Mouse (Mus musculus): Measurements from ENCODE around the gene Prss48. TPM values are rescaled to one million over a fixed set of nuclear protein-coding genes. Genes with fewer than 3 reads are reported as not detected.

Prss48 gene
- total RNA-seq (2014; fragmentation: Nextera tagmentation) (not detected in 2 replicates), total RNA-seq (2017) (not detected in 2 replicates)

DNA sequence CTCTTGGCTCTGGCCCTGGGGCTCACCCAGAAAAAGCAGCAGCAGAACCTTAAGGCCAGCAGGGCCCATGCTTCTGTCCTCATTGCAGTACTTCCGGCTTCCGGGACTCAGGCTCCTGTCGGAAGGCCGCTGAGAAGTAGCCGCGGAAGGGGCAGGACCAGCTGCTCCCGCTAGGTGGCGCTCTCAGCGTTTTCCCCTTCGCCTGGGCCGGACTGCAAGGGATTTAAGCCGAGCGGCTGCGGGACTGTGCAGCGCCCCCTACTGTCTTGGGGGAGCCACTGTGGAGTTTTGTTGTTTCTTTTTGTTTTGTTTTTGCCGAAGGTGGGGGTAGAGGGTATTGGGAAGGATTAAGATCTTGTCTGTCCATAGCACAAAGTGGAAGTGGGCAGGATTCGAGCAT lies at the start of gene Prss48:
Prss48 (minus strand) TSS at position 69 of the 400 bp plus-strand sequence.
- ATAC-seq (replicated peaks; ENCODE audit: poor library complexity, severe bottlenecking): no peak

DNA sequence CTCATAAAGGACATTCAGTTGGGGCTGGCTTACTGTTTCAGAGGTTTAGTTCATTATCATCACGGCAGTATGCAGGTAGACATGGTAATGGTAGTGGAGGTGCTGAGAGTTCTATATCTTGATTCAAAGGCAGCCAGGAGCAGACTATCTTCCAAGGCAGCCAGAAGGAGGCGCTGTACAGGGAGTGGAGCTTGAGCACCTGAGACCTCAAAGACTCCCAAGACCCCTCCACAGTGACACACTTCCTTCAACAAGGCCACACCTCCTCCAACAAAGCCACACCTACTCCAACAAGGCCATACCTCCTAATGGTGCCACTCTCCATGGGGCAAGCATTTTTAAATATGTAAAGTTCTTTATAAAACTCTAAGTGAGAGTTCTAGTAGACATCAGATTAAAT lies 46.8 kb upstream of the Prss48 start:
- ATAC-seq (replicated peaks; ENCODE audit: poor library complexity, severe bottlenecking): no peak

DNA sequence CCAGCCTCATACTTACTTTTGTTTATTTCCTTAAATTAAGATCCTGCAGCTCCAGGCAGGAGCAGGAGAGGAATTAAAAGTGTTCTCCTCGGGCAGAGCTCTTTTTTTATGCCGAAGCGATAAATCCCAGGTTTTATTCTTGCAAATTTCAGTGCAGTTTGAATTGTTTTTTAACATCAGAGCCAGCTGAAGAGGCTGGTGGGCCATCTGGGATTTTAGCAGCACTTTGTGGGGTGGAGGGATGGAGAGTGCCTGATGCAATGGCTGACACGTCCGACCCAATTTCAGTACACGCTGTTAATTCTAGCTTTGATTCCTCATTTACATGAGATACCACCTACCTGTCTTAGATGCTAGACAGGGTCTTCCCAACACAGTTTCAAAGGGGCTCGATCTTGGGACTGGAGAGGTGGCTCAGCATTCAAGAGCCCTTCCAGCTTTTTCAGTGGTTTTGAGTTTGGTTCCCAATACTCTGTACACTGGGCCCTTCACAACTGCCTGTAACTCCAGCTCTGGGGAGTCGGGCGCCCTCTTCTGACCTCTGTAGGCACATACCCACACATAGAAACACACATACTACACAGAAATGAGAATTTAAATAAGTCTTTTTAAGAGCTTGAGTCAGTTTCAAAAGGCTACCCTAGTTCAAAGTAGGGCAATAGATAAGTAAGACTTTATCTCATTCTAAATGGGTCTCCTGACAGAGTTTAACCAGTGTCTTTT lies 45.6 kb upstream of the Prss48 start:
- no peak for ATAC-seq (replicated peaks; ENCODE audit: poor library complexity, severe bottlenecking)

DNA sequence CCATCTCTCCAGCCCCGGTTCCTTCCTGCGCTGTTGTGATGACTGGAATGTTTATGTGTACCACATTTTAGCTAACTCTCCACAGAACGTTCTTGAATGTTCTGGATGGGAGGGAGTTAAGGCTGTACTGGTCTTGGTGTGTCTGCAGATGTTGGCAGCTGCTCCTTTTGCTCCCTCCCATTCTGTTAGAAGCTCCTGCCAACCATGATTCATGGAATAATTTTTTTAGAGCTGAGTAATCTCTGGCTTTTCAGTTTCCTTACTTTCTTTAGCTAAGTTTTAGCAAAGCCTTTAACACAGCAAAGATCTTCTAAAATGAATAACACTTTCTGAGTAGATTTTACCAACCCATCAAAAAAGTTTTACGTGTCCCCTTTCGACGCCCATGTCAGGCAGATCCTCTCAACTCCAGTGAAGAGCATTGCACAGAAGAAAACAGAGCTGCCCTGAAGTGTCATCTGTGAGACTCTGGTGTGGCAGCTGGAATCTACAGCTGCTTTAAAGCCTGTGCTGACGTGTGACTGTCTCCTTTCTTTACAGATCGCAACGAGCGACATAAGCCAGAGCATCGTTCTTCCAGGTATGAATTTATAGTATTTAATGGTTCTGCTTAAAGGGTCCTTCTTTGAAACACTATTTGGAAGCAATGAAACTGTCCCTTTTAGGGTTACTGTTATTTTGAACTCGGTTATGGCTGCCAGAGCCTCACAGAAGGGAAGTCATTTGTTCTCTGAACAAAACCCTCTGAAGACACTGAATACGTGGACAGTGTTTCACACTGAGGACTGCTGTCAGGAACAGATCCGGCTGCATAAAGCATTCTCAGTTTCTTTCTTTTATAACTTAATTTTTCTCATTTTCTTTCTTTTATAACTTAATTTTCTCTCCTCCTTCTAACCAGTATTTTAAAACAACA lies 38.3 kb upstream of the Prss48 start:
- no peak for ATAC-seq (replicated peaks; ENCODE audit: poor library complexity, severe bottlenecking)

DNA sequence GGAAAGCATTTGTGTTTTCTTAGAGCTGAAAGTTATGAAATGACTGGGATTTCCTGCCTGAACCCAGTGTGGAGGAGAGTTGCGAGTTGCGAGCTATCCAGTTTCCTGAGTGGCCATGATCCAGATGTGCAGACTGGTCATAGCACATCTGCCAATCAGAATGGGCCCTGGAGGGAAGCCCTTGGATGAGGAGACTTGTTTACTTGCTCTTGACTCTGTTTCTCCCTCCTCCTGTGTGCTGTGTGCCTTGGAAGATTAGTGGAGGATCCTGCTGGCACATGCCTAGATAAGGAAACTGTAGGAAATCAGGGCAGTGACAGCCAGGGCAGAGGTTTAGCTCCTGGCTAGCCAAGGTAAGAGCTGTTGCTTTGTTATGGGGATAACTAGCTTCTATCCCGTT lies 36.4 kb upstream of the Prss48 start:
- ATAC-seq (replicated peaks; ENCODE audit: poor library complexity, severe bottlenecking): no peak

DNA sequence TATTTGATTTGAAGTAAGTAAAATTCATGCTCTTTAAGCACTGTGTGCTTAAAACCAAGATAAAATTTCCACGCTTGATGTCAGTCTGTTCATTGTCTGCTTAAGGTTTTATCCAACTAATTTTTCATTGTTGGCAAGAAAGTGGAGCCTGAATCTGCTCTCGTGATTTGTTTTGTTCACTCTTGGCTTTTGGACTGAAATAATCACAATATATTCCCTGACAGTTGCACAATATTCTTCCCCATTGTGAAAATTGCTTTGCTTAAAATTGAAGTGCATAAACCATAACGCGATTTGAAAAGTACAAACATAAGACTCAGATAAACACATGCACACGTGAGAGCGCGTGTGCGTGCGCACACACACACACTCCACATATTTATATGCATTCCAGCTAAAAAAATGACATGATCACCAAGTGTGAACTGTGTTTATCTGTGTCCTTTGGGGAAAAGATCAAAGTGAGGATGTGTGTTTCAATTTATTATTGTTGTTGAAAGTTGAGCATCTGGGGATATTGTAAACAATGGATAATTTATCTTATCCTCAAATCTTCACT lies 35.7 kb upstream of the Prss48 start:
- ATAC-seq (replicated peaks; ENCODE audit: poor library complexity, severe bottlenecking): no peak

DNA sequence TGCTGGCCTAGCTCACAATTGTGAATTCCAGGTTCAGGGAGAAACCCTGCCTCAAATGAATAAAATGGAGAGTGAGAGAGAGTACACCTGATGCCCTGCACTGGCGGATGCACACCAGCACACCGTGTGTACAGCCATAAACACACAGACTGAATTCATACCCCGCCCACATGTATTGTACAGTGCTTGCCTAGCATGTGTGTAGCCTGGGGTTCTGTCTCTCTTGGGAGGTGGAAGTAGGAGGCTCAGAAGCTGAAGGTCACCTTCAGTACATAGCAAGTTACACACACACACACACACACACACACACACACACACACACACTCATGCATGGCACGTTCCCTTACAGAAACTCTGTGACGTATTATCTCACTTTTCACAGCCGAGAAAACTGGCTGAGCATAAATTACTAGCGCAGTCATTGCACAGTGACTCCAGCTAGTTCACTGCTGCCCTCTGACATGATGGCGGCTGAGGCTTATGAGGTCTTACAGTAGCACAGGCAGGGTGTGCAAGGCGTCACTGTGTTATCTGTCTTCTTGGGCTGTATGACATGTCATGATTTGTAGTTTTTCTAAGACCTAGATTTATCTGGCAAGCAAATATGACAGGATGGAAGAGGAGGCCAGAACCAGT lies 31.3 kb upstream of the Prss48 start:
- ATAC-seq (replicated peaks; ENCODE audit: poor library complexity, severe bottlenecking): no peak

DNA sequence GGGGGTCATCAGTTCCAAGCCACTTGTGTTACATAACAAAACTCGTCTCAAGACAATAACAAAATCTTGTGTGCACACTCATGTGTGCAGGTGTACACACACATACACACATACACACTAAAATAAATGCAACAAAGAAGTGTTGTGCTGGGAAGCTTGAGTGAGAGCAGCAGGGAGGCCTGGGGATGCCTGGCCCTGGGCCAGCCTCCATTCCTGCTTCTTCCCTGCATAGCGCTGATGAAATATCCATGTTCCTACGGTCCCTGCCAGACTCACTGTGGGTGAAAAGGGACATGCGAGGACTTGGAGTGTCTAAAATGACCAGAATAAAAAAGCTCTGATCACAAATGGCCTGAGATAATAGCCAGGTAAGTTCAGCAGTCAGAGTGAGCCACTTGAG lies 28.3 kb upstream of the Prss48 start:
- no peak for ATAC-seq (replicated peaks; ENCODE audit: poor library complexity, severe bottlenecking)

DNA sequence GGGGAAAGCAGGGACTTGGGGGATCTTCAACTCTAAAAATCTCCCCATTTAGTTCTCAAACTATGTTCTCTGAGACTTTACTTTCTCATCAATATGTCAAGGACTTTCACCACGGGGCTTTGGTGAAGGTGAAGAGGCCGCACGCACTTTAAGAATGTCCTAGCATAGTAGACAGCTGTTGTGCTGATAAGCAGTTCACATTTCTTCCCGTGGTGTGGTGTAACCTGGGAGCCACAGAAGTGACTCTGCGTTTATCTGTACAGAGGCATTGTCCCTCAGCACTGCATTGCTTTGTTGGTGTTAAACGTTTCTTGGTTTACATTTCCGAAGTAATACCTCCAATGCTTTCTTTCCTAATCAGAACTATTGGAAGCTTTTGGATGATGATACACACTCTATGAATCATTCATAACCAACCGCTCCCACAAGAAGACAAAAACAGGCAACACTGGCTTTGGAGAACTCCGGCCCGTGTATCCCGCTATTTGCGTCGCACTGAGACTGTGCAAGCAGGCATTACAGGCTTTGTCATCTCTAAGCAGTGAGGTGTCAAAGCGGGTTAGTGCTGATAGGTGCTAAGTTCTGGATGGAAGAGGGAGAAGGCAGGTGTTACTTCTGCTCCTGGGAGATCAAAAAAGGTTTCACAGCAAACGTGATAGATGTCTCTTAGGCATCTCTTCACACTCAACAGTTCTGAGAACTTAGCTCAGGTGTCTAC lies 26.5 kb upstream of the Prss48 start:
- ATAC-seq (replicated peaks; ENCODE audit: poor library complexity, severe bottlenecking): no peak

DNA sequence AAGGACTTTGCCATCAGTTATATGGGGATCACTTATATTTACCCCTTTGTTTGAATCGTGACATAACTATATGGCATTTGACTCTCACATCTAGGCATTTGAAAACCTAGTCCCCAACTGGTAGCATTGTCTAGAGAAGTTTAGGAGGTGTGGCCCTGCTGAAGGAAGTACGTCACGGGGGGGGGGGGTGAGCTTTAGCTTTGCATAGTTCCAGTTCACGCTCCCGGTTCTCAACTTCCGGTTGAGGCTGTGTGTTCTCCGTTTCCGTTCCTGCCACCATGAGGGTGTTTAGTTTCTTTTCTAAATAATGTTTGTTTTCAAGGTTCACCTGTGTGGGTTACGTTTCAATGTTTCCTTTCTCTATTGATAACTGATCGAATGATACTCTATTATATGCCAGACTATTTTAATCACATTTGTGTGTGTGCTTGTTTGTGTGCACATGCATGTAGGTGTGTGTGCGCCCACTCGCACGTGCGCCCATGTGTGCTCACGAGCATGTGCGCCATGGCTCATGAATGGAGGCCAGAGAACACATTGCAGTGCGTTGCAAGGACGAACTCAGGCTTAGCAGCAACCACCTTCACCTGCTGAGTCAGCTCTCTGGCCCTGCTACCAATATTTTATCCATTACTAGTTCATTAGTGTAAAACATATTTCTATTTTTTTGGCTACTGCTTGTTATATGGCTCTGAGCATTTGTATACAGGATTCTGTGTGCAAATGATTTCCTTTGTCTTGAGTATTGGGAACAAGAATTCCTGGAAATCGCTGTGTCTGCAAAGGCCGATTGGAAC lies 23.2 kb upstream of the Prss48 start:
- no peak for ATAC-seq (replicated peaks; ENCODE audit: poor library complexity, severe bottlenecking)

DNA sequence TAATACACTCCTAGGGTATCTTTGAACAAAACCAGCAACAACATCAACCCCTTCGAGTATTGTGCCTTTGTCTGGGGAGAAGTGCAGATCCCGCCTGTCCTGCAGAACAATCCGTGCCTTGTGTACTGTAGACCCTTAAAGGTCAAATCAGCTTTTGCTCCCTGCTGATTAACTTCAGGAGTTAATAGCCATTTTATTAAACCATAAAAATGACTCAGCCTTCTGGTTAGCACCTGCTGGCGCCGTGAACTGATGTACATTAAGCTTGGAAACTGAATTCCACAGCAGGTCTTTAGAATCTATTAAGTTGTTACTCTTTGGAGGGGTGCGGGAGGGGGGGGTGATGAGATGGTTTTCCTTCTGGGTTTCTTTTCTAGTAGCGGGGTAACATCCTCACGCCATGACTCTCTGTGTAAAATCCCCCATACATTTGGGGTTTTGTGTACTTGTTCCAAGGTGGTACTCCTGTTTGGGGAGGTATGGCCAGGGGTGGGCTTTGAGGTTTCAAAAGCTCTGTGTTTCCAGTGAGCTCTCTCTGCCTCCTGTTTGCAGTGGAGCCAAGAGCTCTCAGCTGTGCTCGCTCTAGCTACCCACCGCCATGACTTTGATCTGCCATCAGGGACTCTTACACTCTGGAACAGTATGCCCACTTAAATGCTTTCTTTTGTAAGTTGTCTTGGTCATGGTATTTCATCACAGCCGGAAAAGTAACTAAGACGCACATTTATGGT lies 21.9 kb upstream of the Prss48 start:
- no peak for ATAC-seq (replicated peaks; ENCODE audit: poor library complexity, severe bottlenecking)

DNA sequence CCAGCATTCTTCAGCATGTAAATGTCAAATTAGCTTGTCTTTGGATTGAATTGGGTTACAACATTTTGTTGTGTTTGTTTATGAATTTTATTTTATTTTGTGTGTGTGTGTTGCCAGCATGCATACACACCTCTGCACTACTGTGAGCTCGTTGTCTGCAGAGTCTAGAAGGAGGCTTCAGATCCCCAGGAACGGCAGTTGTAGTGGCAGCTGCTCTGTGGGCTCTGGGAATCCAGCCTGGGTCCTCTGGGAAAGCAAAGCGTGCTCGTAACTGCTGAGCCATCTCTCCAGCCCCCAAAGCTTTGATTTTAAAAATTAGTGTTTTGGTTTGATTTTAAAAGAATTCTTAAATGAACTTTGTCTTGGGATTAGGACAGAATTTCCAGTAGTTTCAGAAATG lies 19.4 kb upstream of the Prss48 start:
- ATAC-seq (replicated peaks; ENCODE audit: poor library complexity, severe bottlenecking): no peak

DNA sequence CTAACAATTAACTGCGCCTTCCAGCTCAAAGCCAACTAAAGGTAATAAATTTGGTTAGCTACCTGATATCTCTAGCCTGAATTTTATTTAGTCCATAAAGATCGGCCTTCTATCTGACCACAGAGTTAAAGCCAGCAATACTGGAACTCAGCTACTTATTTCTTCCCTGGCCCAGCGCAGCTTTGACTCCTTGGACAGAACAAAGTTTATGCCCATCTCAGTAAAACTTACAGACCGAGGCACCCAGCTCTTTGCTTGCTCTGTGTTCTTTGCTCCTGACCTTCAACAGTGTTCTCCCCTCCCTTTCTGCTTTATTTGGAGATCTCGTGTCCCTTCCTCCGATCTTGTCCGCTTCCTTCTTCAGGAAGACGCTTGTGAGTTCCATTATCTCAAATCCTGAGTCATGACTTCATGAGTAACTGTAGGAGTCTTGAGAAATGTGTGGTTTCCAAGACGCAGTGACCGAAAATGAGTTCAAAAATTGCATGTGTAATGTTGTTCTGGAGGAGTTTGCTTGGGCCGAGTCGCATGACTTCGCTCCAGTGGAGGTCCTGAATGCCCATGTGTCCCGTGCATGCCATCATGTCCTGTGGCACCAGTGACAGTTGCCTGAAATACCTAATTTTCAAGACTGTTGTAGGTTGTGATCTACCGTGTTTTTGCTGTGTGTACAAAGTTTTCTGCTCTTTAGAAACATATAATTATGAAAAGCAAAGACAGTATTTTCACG lies 18.8 kb upstream of the Prss48 start:
- no peak for ATAC-seq (replicated peaks; ENCODE audit: poor library complexity, severe bottlenecking)

DNA sequence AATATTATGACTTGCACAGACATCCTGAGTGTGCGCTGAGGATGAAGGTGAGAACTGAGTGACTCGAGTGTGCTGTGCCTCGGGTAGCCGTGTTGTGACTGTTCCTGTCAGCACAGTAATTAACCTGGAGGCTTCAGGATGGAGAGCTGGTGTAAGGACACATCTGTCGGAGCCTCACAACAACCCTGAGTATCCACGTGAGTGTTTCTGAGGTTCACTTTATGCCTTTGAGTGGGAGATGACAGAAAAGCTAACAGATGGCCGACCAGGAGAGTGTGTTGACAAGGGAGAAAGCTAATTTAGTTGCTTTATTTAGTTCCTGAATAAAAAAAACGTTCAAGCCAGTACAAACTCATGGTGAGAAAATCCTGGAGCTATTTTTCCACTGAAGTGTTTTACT lies 15.2 kb upstream of the Prss48 start:
- no peak for ATAC-seq (replicated peaks; ENCODE audit: poor library complexity, severe bottlenecking)

DNA sequence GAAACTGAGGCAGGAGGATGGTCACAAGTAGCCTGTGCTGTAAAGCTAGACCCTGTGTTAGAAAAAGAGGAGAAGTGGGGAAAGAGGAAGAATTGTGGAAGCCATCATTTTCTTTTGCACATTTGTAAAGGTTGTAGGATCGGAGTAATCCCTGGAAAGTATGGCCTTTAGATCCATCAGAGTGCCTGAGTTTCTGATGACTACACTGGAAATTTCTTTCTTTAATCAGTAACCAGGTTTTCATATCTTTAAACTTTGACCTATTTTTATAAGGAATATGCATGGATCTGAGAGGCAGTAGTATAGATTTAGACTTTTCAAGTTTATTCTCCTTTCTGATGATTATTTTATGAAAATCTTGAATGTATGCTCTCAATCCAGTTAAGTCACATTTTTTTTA lies 14.7 kb upstream of the Prss48 start:
- ATAC-seq (replicated peaks; ENCODE audit: poor library complexity, severe bottlenecking): no peak

DNA sequence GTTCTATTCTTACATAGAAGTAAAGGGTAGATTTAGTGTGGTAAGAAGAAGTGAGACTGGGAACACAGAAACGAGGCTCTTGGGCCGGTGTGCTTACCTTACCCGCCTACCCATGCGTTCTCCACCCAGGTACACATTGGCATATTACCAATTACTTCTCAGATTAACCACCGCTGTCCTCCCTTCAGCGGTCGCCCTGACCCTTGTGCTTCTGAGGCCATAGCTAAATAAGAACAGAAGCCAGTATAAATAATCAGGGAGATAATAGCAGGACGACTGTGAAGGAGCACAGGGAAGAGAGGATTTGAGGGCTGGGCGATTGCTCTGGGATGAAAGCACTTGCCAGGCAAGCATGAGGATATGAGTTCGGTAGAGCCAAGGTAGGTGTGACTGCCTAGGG lies 11.5 kb upstream of the Prss48 start:
- ATAC-seq (replicated peaks; ENCODE audit: poor library complexity, severe bottlenecking): no peak

DNA sequence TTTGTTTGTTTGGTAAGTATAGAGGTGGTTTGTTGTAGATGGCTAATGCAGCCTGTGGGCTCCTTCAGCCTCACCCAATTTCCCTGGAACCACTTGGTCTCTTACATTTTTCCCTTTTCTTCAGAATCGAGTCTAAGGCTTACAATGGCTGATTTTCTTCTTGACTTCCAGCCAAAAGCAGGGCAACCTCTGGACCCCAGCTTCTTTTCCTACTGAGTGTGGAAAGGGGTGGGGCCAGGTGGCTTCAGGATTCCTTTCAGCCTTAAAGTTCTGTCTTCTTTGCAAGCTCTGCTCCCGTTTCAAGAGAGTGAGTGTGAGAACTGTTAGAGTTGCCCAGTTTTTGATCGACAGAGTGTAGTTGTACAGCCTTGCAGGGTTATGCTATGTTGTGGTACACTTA lies 9.5 kb upstream of the Prss48 start:
- ATAC-seq (replicated peaks; ENCODE audit: poor library complexity, severe bottlenecking): no peak

DNA sequence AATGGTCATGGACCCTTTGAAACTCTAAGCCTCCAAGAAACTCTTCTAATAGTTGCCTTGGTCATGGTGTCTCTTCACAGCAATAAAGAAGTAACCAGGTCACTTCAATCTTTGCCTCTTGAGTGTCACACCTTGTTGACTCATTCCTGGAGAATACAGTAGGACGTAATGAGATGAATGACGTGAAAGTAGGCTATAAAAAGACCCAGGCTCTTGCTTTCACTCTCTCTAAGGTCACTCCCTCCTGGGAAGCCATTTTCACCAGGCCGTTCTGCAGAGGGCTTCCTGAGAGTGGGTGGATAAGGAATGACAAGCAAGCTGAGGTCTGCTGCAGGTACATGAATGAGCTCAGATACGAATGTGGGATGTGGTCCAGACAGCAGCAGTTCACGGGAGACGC lies 9.1 kb upstream of the Prss48 start:
- no peak for ATAC-seq (replicated peaks; ENCODE audit: poor library complexity, severe bottlenecking)

All from granulocyte monocyte progenitor cell, adult 5-6 weeks (primary cell).